Mouse (Mus musculus) liver, embryonic 13.5 days (tissue): ENCODE measurements around the gene Peg10. TPM values are rescaled to one million over a fixed set of nuclear protein-coding genes. Genes with fewer than 3 reads are reported as not detected.

ENCODE experiments used
- ATAC-seq: fragments of 200-750 bp; cut with Nextera tagmentation; 2 replicates; pipeline ENCODE4 v1.8.0; 2017; ENCODE audit warnings: low read depth, mild to moderate bottlenecking, moderate number of reproducible peaks, moderate library complexity
- DNase-seq: peaks from one replicate; pipeline ENCODE4 v3.0.0; 2022
- H3K27ac ChIP-seq: fragments of 300-500 bp; sonication (generic); 2 replicates; pipeline ENCODE4 v1.5.1; 2015; ENCODE audit warnings: moderate library complexity, mild to moderate bottlenecking, inconsistent platforms
- H3K27me3 ChIP-seq: fragments of 300-500 bp; sonication (generic); 2 replicates; pipeline ENCODE4 v1.6.1; 2015; ENCODE audit warnings: mild to moderate bottlenecking, inconsistent platforms
- H3K36me3 ChIP-seq: fragments of 300-500 bp; sonication (generic); 2 replicates; pipeline ENCODE4 v1.6.1; 2015; ENCODE audit warnings: mild to moderate bottlenecking, inconsistent platforms
- H3K4me1 ChIP-seq: fragments of 300-500 bp; sonication (generic); replicated peaks from 2 replicates; pipeline ENCODE4 v1.6.1; 2015; ENCODE audit warnings: inconsistent platforms
- H3K4me2 ChIP-seq: fragments of 300-500 bp; sonication (generic); 2 replicates; pipeline ENCODE4 v1.6.1; 2015; ENCODE audit warnings: inconsistent platforms, mild to moderate bottlenecking, moderate library complexity
- H3K4me3 ChIP-seq: fragments of 300-500 bp; sonication (generic); replicated peaks from 2 replicates; pipeline ENCODE4 v1.5.1; 2015; ENCODE audit warnings: mild to moderate bottlenecking, inconsistent platforms
- H3K9ac ChIP-seq: fragments of 300-500 bp; sonication (generic); 2 replicates; pipeline ENCODE4 v1.6.1; 2015; ENCODE audit warnings: mild to moderate bottlenecking, inconsistent platforms
- H3K9me3 ChIP-seq: fragments of 300-500 bp; sonication (generic); replicated peaks from 2 replicates; pipeline ENCODE4 v1.6.1; 2016; ENCODE audit warnings: inconsistent platforms
- WGBS: fragments of 180-500 bp; shearing (Covaris S2); methylation state at CpG from one replicate; pipeline ENCODE4 v1.1.7; 2015; ENCODE audit not compliant: insufficient replicate concordance; 5-methylcytosine and 5-hydroxymethylcytosine counted together
- polyA plus RNA-seq: library from polyadenylated mRNA; unstranded; fragments of >200 nt; fragmentation: Nextera tagmentation; extraction: Ambion mirVana; gene quantifications from 2 replicates; pipeline ENCODE4 v1.2.1, GENCODE M21; 2015

Gene Peg10
- 2.8 and 3.5 TPM in 2 replicates for polyA plus RNA-seq

- ATAC-seq, result 0 out of 2 replicates have a peak, but pooled peaks have one; percentile 10
Measured at GRCm38 (mm10) chr6:4746696-4747439, at the start of gene Peg10, which contains the start of gene Sgce. Gene Peg10, plus strand, starts transcription at chr6:4747306. Gene Sgce, minus strand, starts transcription at chr6:4747207.

GRCm38 (mm10) chr6:4701641-4702040 lies 45.5 kb upstream of the Peg10 start:
- Histone ChIP-seq H3K4me3 (no peak overlapping the region), H3K27ac (no peak overlapping the region), H3K27me3 (no peaks in the 10 kb centered on the region), H3K9me3 (no peaks in the 10 kb centered on the region), H3K9ac (no peak overlapping the region), H3K4me1 (no peaks in the 10 kb centered on the region), H3K4me2 (no peak overlapping the region), H3K36me3 (no peaks in the 10 kb centered on the region)
- WGBS, result 65% methylated on average over 8 of the region's 8 CpGs
- DNase-seq (no peak), ATAC-seq (no peak)

More at GRCm38 (mm10) chr6:4746696-4747439, at the start of gene Peg10, which contains the start of gene Sgce:
- Histone ChIP-seq H3K9ac (peak within 1 kb of the TSS; percentile 49), H3K4me2 (peak within 1 kb of the TSS; percentile 60), H3K27me3 (peaks cover 27% of the 10 kb centered on the region), H3K9me3 (no peaks in the 10 kb centered on the region; the same call in 1 of the 2 replicates), H3K4me3 (peak within 1 kb of the TSS; percentile 50), H3K4me1 (peaks cover 8% of the 10 kb centered on the region), H3K27ac (peak within 1 kb of the TSS; percentile 39; the same call in 1 of the 2 replicates), H3K36me3 (no peaks in the 10 kb centered on the region)
- DNase-seq, result peak; percentile 23
- 56% methylated on average over 37 of the region's 38 CpGs for WGBS

- Histone ChIP-seq H3K4me1 (no peaks in the 10 kb centered on the region), H3K27me3 (no peaks in the 10 kb centered on the region), H3K36me3 (no peaks in the 10 kb centered on the region), H3K4me3 (no peak overlapping the region), H3K4me2 (no peak overlapping the region), H3K9ac (no peak overlapping the region), H3K9me3 (no peaks in the 10 kb centered on the region), H3K27ac (no peak overlapping the region)
- DNase-seq, result no peak
- WGBS, result 66% methylated on average over 7 of the region's 7 CpGs
- no peak for ATAC-seq
Measured at GRCm38 (mm10) chr6:4703908-4704307, 43.2 kb upstream of the Peg10 start.

GRCm38 (mm10) chr6:4706415-4706814 lies 40.7 kb upstream of the Peg10 start:
- 34% methylated on average over 5 of the region's 5 CpGs for WGBS
- no peak for DNase-seq
- Histone ChIP-seq H3K9ac (no peak overlapping the region), H3K4me1 (no peaks in the 10 kb centered on the region), H3K27ac (no peak overlapping the region), H3K9me3 (no peaks in the 10 kb centered on the region), H3K27me3 (no peaks in the 10 kb centered on the region), H3K4me2 (no peak overlapping the region), H3K4me3 (no peak overlapping the region), H3K36me3 (no peaks in the 10 kb centered on the region)
- ATAC-seq, result no peak

GRCm38 (mm10) chr6:4708971-4709370 lies 38.1 kb upstream of the Peg10 start:
- Histone ChIP-seq H3K27me3 (no peaks in the 10 kb centered on the region), H3K4me2 (no peak overlapping the region), H3K4me3 (no peak overlapping the region), H3K36me3 (no peaks in the 10 kb centered on the region), H3K4me1 (no peaks in the 10 kb centered on the region), H3K27ac (no peak overlapping the region), H3K9ac (no peak overlapping the region), H3K9me3 (no peaks in the 10 kb centered on the region)
- no peak for DNase-seq
- 63% methylated on average over 1 of the region's 1 CpGs for WGBS
- ATAC-seq, result no peak

- WGBS, result 68% methylated on average over 2 of the region's 2 CpGs
- Histone ChIP-seq H3K4me3 (no peak overlapping the region), H3K9ac (no peak overlapping the region), H3K27me3 (no peaks in the 10 kb centered on the region), H3K27ac (no peak overlapping the region), H3K4me2 (no peak overlapping the region), H3K4me1 (no peaks in the 10 kb centered on the region), H3K9me3 (no peaks in the 10 kb centered on the region), H3K36me3 (no peaks in the 10 kb centered on the region)
- ATAC-seq (no peak), DNase-seq (no peak)
Measured at GRCm38 (mm10) chr6:4716171-4716570, 30.9 kb upstream of the Peg10 start.

- H3K9me3 ChIP-seq, result no peaks in the 10 kb centered on the region
- H3K9ac ChIP-seq, result no peak overlapping the region
- ATAC-seq (no peak), DNase-seq (no peak)
- no peaks in the 10 kb centered on the region for H3K36me3 ChIP-seq
- no peak overlapping the region for H3K4me3 ChIP-seq
- H3K4me2 ChIP-seq, result no peak overlapping the region
- no peaks in the 10 kb centered on the region for H3K4me1 ChIP-seq
- no peaks in the 10 kb centered on the region for H3K27me3 ChIP-seq
- no peak overlapping the region for H3K27ac ChIP-seq
- 78% methylated on average over 2 of the region's 2 CpGs for WGBS
Measured at GRCm38 (mm10) chr6:4717344-4717743, 29.8 kb upstream of the Peg10 start.

- ATAC-seq (no peak), DNase-seq (no peak)
- Histone ChIP-seq H3K36me3 (no peaks in the 10 kb centered on the region), H3K27ac (no peak overlapping the region), H3K4me1 (no peaks in the 10 kb centered on the region), H3K9me3 (no peaks in the 10 kb centered on the region), H3K27me3 (no peaks in the 10 kb centered on the region), H3K9ac (no peak overlapping the region), H3K4me3 (no peak overlapping the region), H3K4me2 (no peak overlapping the region)
- 57% methylated on average over 6 of the region's 6 CpGs for WGBS
Measured at GRCm38 (mm10) chr6:4722142-4722541, 25.0 kb upstream of the Peg10 start.

GRCm38 (mm10) chr6:4722739-4723138 lies 24.4 kb upstream of the Peg10 start:
- WGBS, result 75% methylated on average over 13 of the region's 13 CpGs
- H3K4me2 ChIP-seq, result no peak overlapping the region
- no peak for ATAC-seq
- no peak overlapping the region for H3K4me3 ChIP-seq
- no peak overlapping the region for H3K27ac ChIP-seq
- H3K4me1 ChIP-seq, result no peaks in the 10 kb centered on the region
- H3K9me3 ChIP-seq, result no peaks in the 10 kb centered on the region
- H3K9ac ChIP-seq, result no peak overlapping the region
- no peak for DNase-seq
- H3K27me3 ChIP-seq, result no peaks in the 10 kb centered on the region
- no peaks in the 10 kb centered on the region for H3K36me3 ChIP-seq

GRCm38 (mm10) chr6:4723998-4724757 lies 22.9 kb upstream of the Peg10 start:
- no peaks in the 10 kb centered on the region for H3K27me3 ChIP-seq
- no peaks in the 10 kb centered on the region for H3K36me3 ChIP-seq
- DNase-seq (no peak), ATAC-seq (no peak)
- H3K9me3 ChIP-seq, result no peaks in the 10 kb centered on the region
- H3K4me3 ChIP-seq, result no peak overlapping the region
- WGBS, result 70% methylated on average over 15 of the region's 15 CpGs
- no peak overlapping the region for H3K9ac ChIP-seq
- H3K4me1 ChIP-seq, result no peaks in the 10 kb centered on the region
- H3K27ac ChIP-seq, result no peak overlapping the region
- no peak overlapping the region for H3K4me2 ChIP-seq

- H3K9me3 ChIP-seq, result no peaks in the 10 kb centered on the region
- no peak overlapping the region for H3K4me3 ChIP-seq
- H3K4me1 ChIP-seq, result no peaks in the 10 kb centered on the region
- no peak for ATAC-seq
- H3K9ac ChIP-seq, result no peak overlapping the region
- no peak for DNase-seq
- 51% methylated on average over 2 of the region's 2 CpGs for WGBS
- H3K4me2 ChIP-seq, result no peak overlapping the region
- no peak overlapping the region for H3K27ac ChIP-seq
- H3K36me3 ChIP-seq, result no peaks in the 10 kb centered on the region
- H3K27me3 ChIP-seq, result no peaks in the 10 kb centered on the region
Measured at GRCm38 (mm10) chr6:4728305-4728704, 18.8 kb upstream of the Peg10 start.
